Mouse (Mus musculus) layer of hippocampus, postnatal 36 days (tissue): ENCODE data around the gene Ylpm1. TPM values are rescaled to one million over a fixed set of nuclear protein-coding genes. Genes with fewer than 3 reads are reported as not detected.

Experiments
- DNase-seq, 2 experiments: peaks; one replicate each; pipeline ENCODE4 v3.0.0; 2022
- total RNA-seq, 2 experiments: library from RNA; stranded (reverse); gene quantifications; 2 replicates each; pipeline ENCODE4 v1.2.3; 2021

Ylpm1 gene
- total RNA-seq, 2 experiments from 2014 or later: 122 to 143 TPM

GRCm38 (mm10) chr12:85110011-85110697 lies 114.0 kb downstream of the Ylpm1 start:
- DNase-seq: no peak

GRCm38 (mm10) chr12:85110698-85111592 lies 114.8 kb downstream of the Ylpm1 start, which contains the start of the genes Prox2 and Dlst:
Gene Prox2 (minus strand): TSS chr12:85110759.
Gene Dlst (plus strand): TSS chr12:85110833.
- peak; percentile 88 to 89 for DNase-seq

GRCm38 (mm10) chr12:85112550-85113251 lies 116.6 kb downstream of the Ylpm1 start:
- DNase-seq: no peak

- DNase-seq: no peak
These were observed 117.2 kb downstream of the Ylpm1 start for GRCm38 (mm10) chr12:85113337-85113736.

- DNase-seq: no peak
These were observed 117.8 kb downstream of the Ylpm1 start for GRCm38 (mm10) chr12:85113917-85114316.

- no peak for DNase-seq
These were observed 119.6 kb downstream of the Ylpm1 start for GRCm38 (mm10) chr12:85115678-85116077.

Other genes with a start within 250 kb of the Ylpm1 start
- 10 to 100 TPM; 27.4 to 28.6 TPM for gene Npc2, start 223.2 kb upstream of the Ylpm1 start, total RNA-seq
- 10 to 100 TPM; 54.7 to 58.6 TPM for gene Isca2, start 223.1 kb upstream of the Ylpm1 start, total RNA-seq
- gene Ltbp2, start 119.8 kb upstream of the Ylpm1 start, total RNA-seq: under 1 TPM; 0.40 to 0.55 TPM
- gene Fcf1, start 25.4 kb upstream of the Ylpm1 start, total RNA-seq: 10 to 100 TPM; 34.9 to 37.3 TPM
- 100 to 1,000 TPM; 104 to 110 TPM for gene Arel1, start 25.4 kb upstream of the Ylpm1 start, total RNA-seq
- gene Prox2, start 114.4 kb downstream of the Ylpm1 start, total RNA-seq: 1 to 10 TPM; 1.7 to 2.0 TPM
- 100 to 1,000 TPM; 145 to 152 TPM for gene Dlst, start 114.5 kb downstream of the Ylpm1 start, total RNA-seq
- 10 to 100 TPM; 39.9 to 40.2 TPM for gene Rps6kl1, start 154.9 kb downstream of the Ylpm1 start, total RNA-seq
- 1 to 10 TPM; 4.2 to 4.5 TPM for gene Pgf, start 181.5 kb downstream of the Ylpm1 start, total RNA-seq
- 10 to 100 TPM; 52.4 to 57.6 TPM for gene Eif2b2, start 223.2 kb downstream of the Ylpm1 start, total RNA-seq